Mouse (Mus musculus): ENCODE data around the gene Defb45.

The Defb45 gene

DNA sequence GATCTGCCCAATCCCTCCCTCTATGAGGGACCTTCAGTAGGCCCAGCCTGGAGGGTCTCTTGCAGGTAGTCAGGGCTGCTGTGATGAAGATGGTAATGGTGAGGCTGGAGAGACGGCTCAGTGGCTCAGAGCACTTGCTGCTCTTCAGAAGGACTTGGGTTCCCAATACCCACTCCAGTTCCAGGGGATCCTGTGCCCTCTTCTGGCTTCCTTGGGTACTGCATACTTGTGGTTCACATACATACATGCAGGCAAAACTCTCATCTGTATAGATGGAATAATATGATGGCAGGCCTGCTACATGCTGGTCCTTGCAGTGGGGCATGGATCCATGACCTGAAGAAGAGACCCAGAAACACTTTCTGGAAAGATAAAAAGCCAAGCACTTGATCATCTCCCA lies 9.5 kb upstream of the Defb45 start:
- no peak for DNase-seq (ENCODE audit: low read depth in 1 of 2, low spot score in 2 of 2)

DNA sequence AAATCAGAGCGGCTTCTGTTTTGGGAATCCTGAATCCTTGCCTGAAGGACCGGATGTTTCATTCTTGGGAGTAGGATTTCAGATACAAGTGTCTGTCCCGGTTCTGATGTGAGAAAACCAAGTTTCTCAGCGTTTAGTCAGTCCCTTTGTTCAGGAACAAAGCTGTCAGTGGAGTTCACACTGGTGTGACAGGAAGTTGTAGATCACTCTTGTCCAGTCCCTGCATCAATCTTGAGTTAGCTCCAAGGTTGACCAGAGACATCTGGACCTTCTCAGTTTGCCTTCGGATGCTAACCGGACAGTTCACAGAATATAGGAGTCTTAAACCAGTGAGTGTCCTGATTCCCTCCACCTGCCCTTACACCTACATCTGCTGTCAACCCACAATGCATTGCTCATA lies 8.5 kb upstream of the Defb45 start:
- no peak for DNase-seq (ENCODE audit: low read depth in 1 of 2, low spot score in 2 of 2)

DNA sequence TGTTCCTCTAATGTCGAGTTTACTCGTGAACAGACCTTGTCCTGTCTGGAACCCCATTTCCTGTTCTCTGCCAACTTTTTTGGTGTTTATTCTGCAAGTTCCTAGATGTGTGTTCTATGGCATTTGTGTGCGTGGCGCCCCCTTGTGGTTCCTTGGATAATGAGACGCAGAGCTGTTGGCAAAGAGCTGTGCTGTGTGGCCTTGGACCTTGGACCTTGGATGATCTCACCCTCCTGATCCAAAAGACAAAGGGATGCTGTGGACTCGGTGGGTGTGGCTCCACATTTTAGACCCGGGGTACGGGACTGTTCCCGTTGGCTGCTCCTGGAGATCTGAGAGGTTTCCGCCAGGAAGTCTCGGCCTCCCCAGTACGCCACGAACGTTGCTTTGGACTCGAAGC lies 4.9 kb upstream of the Defb45 start, which contains the start of gene Defb36:
TSS of gene Defb36 (plus strand) at position 271 of the 400 bp plus-strand sequence.
- DNase-seq (ENCODE audit: low read depth in 1 of 2, low spot score in 2 of 2): no peak

DNA sequence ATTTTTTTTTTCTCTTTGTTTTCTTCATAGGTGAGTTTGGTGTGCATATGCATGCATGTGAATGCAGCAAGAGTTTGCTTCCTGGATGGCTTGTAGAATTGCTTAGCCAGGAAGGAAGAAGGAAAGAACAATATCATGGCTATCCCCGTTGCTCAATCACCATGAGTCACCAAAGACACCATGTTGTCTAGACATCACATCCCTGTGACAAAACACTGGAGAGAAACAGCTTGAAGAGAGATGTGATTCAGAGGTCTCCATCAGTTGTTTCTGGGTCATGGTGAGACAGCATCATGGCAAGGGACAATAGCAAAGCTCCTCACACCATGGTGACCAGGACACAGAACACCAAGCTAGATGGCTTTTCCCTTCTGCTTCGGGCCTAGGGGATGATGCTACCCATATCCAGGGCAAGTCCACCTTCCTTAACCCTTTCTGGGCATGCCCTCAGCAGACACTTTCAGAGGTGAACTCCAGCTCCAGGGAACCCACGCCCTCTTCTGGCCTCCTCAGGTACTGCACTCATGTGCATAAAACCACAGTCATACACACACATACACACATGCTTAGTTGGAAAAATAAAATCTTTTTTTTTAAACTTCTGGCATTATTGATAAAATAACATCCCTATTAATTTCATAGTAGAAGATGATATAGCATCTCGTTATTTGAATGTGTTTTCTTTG lies 2.2 kb upstream of the Defb45 start:
- DNase-seq (ENCODE audit: low read depth in 1 of 2, low spot score in 2 of 2): no peak

DNA sequence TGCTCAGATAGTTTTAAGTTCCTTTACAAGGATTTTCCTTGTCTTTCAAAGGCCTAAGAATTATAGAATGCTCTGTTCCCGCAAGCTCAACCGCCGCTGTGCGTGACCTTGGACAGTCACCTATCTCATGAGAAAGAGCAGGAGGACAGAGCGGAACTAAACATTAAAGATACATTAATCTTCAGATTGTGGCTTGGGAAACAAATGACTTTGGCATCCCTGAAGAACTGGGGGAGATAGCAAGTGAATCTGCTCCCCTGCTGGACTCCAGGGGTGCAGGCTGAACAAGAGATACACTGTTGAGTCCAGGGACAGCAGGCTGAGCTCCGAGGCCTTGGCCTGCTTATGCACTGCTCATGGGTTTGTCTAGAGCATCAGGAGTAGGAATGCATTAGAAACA lies 877 bp upstream of the Defb45 start:
- no peak for DNase-seq (ENCODE audit: low read depth in 1 of 2, low spot score in 2 of 2)

DNA sequence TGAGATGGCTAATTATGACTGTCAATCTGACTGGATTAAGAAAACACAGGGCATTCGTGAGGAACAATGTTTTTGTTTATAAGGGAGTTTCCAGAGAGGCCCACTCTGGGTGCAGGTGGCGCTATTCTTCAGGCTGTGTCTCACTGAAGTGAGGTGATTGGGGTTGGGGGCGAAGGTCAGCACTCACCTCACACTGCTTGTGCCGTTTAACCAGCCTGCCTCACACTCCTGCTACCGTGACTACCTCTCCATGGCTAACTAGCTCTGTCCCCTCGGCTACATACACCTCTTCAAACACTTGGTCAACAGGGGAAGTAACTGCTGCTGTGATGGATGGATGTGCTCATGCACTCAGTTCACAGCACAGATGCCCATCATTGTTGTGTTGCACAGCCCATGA lies 10.2 kb downstream of the Defb45 start:
- no peak for DNase-seq (ENCODE audit: low read depth in 1 of 2, low spot score in 2 of 2)

DNA sequence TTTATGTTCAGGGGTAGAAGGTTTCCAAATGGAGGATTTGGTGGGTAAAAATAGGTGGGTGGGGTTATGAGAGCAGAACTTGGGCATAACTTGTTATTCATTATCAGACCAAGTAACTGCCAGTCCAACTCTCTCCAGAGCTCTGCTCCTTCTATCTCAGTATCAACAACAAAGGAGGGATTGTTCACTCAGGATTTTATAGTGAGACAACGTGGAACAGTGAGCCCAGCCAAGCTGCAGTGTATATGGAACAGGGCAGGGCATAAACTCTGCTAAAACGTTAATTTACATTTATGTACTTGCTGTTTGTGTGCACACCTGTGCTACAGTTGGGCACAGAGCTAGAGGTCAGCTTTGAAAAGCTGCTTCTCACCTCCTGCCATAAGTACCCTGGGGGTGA lies 10.7 kb downstream of the Defb45 start:
- no peak for DNase-seq (ENCODE audit: low read depth in 1 of 2, low spot score in 2 of 2)

DNA sequence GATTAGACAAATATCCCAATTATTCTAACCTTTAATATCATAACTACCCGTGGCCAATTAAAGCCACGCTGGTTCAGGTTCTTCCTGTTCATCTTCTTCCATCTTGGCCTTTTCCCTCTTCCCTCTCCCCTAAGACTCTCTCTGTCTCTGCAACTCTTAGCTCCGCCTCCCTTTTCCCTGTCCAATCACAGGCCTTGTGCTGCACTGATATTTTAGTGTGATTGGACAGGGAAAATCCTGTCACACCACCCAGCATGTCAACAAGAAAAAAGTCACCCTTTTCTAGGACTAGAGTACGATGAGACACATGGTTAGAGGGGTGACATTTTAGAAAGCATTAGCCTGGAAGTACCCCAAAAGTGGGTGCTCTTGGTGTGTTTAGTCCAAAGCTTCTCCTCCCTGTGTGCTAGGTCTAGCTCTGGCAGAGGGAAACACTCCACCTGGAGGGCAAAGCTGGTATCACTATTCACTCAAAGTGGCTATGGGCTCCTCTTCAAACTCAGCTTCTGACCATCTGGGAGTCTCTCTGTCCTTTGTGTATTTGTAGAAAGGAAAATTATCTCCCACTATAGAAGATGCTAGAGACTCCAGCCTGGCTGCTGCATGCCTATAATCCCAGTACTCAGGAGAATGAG lies 12.2 kb downstream of the Defb45 start:
- no peak for DNase-seq (ENCODE audit: low read depth in 1 of 2, low spot score in 2 of 2)

DNA sequence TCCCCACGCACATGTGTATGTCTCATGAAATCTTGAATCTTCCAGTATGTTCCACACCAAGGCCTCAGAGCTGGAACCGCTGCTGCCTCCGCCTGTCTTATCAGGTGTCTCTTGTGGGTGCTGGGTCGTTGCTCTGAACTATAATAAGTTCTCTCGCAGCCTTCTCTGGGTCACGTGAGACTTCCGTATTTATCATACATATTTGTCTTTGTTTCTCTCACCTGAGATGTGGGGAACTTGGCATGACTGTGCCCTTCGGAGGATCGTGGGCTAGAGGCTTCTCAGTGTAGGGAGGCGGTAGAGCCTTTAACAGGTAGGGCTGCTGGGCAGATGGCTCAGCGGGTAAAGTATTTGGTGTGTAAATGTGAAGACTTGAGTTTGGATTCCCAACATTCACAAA lies 18.6 kb downstream of the Defb45 start:
- no peak for DNase-seq (ENCODE audit: low read depth in 1 of 2, low spot score in 2 of 2)

DNA sequence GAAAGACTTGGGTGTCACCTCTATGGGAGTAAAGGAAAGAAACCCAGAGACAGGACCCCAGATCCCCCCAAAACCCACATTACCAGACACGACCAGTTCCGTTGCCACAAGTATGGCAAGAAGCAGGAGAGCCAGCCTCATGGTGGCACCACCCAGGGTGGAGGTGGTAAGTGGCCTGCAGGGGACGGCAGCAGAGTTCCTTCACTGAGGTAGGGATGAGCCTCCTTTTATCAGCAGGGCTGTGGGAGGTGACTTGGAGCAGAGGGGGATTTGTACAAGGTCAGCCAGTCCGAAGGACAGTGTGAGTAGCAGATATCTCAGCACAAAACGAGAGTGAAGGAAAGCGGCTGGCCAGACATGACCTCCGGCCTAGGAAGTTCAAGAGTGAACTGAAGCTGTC lies 19.1 kb downstream of the Defb45 start, which contains the start of gene Defb19:
TSS of gene Defb19 (minus strand) at position 206 of the 400 bp plus-strand sequence.
- no peak for DNase-seq (ENCODE audit: low read depth in 1 of 2, low spot score in 2 of 2)

DNA sequence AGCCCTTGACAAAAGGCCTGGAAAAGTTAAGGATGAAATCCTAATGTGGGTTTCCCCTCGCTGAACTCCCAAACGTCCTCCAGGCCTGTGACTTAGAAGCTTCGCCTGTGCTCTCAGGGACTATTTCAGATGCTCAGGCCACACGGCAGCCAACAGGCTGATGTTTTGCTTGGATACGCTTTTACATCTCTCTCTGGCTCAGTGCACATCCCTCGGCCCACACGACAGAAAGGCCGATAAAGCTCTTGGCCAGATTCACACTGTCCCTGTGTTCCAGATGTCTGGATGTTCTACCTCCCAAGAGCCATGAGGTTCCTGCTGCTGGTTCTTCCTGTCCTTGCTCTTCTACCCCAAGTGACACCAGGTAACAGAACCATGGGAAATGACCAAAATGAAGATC lies 25.7 kb downstream of the Defb45 start:
- no peak for DNase-seq (ENCODE audit: low read depth in 1 of 2, low spot score in 2 of 2)

DNA sequence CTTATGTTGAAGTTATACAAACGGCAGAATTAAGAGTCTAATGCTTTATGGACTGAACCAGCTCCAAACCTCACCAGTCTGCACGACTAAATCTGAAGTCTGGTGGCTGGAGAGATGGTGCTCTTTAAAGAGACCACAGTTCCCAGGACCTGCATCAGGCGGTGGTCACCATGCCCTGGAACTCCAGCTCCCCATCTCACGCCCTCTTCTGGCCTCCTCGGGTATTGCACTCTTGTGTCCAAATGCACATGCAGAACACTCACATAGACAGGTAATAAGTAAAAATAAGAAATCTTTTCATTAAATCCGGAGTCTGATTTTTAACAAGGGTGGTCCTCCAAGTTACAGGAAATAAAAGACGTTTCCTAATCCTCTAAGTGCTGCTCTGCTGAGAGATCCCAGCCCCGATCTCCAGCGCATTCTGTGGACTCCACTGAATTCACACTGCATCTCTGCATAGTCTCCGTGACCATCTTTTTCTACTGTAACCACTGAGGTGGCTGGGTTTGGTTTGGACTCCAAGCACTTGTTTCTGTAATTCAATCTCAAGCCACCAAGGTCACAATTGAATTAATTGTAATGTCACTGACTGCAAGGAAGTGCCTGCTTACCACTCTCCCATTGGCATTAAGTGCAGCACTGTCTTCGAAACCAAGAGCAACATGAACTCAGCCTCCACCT lies 26.9 kb downstream of the Defb45 start, which contains the start of gene Defb21:
TSS of gene Defb21 (plus strand) at position 631 of the 681 bp plus-strand sequence.
- DNase-seq (ENCODE audit: low read depth in 1 of 2, low spot score in 2 of 2): no peak

DNA sequence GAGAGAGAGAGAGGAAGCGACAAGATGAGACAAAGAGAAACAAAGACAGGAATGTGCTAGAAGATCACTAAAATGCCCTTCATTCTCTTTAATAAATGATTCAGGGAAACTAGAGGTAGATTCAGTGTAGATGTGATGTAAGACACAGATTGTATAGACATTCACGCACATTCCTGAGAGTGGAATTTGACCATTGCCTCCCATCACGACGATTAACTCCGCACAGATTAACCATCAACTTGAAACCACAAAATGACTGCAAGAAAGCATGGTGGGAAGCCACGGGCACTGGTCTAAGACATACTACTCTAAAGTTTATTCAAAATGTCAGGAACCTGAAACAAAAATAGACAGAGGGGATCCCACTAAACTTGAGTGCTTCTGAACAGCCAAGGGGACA lies 28.9 kb downstream of the Defb45 start:
- no peak for DNase-seq (ENCODE audit: low read depth in 1 of 2, low spot score in 2 of 2)

DNA sequence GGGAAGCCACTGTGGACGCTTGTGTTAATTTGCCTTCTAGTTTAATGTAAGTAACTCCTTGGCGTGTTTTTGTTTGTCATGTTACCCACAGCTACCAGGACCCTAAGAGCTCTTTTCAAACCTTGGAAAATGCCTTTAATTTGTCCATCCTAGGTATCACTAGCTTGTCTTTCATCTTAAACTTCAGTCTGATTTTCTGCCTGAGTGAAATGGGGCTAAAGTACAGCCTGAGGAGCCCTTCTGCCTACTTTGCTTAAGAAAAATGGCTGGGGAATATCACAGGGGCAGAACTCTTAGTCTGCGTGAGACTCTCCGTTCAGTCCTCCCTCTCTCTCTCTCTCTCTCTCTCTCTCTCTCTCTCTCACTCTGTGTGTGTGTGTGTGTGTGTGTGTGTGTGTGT lies 29.3 kb downstream of the Defb45 start:
- DNase-seq (ENCODE audit: low read depth in 1 of 2, low spot score in 2 of 2): no peak

DNA sequence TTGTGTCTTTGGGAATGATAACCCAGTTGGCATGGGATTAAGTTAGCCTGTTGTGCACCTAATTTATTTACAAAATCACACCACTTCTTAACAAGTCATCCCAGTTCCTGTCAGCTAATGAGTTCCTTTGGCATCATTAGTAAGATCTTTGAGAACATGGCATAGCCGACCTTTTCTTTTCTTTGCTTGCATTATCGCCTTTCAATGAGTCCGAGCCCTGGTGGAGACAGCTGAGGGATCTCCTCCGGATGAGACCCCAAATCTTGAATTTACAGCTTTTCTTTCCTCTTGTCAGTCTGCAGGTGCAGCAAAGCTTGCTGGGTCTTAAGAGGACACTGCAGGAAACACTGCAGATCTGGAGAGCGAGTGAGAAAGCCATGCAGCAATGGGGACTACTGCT lies 30.2 kb downstream of the Defb45 start, which contains the start of gene Gm17416:
TSS of gene Gm17416 (plus strand) at position 301 of the 400 bp plus-strand sequence.
- DNase-seq (ENCODE audit: low read depth in 1 of 2, low spot score in 2 of 2): no peak

DNA sequence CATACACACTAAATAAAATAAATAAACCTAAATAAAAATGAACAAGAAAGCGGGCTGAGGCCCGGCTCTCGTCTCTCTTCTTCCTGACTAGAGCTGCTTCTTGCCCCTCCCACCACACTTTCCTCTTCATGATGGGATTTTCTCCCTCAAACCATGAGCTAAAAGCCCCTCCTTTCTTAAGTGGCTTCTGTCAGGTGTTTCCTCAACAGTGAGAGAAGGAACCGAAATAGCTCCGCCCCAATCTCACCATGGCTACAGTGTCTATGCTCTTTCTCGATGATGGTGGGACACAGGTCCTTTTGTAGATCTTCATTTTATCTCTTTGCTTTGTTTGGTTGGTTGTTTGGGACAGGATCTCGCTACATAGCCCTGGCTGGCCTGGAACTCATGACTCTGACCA lies 42.5 kb downstream of the Defb45 start:
- DNase-seq (ENCODE audit: low read depth in 1 of 2, low spot score in 2 of 2): no peak

DNA sequence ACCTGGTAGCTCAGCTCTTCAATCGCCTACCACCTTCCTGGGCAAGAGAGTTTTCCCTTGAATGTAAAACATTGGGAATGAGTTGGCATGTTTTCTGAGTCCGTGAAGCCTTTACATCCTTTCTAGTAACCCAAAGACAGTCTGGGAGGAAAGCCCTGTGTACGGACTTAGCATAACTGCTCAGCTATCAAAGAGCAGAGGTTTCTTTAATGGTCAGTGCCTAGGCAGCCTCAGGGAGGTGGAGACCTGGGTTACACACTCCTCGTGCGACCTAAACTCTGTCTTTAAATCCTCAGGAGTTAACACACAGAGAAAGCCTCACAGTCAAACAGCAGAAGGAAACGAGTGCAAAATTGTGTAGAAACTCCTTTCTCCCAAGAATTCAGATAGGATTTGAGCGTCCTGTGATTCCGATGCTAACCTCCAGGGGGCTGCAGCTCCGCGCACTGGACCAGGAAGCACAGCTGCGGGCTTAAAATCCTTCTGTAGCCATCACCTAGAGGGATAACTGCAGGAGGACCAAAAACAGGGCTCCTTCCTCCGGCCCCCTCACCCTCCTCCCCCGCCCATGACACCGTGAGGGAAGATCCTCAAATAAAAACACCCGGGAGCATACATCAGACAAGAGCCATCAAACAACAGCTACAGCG lies 45.3 kb downstream of the Defb45 start:
- DNase-seq (ENCODE audit: low read depth in 1 of 2, low spot score in 2 of 2): no peak

DNA sequence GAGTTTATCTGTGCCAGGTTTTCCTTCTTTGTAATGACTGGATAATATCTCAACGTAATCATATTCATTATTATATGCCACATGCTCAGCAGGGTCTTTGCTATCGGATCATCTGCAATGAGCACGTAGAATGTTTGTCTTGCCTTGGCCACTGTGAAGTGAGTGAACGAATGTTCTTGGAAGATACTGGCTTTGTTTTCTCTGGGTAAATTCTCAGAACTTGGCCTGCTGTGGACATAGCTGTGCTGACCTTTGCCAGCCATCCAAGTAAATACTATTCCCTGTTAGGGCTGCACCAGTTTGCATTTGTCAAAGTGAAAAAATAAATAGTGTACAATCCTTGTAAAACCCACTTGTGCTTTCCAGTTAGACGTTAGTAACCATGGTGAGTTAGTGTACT lies 51.1 kb downstream of the Defb45 start:
- DNase-seq (ENCODE audit: low read depth in 1 of 2, low spot score in 2 of 2): no peak

DNA sequence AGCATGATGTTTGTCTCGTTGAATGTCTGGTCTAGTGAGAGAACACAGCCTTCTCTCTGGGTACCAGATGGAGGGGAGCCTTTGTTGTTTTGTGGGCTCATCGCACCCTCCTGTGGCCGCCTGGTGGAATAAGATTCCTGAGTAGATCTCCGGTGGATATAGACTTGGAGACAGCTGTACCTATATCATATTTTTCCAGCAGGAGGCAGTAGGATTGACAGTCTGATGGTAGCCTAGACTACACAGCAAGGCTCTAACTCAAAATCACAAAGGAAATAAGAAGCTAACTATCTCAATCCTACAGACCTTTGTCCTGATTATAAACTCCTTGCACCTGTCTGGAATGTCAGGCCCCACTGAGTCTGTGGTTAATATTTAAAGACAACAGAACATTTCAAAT lies 54.5 kb downstream of the Defb45 start:
- no peak for DNase-seq (ENCODE audit: low read depth in 1 of 2, low spot score in 2 of 2)

DNA sequence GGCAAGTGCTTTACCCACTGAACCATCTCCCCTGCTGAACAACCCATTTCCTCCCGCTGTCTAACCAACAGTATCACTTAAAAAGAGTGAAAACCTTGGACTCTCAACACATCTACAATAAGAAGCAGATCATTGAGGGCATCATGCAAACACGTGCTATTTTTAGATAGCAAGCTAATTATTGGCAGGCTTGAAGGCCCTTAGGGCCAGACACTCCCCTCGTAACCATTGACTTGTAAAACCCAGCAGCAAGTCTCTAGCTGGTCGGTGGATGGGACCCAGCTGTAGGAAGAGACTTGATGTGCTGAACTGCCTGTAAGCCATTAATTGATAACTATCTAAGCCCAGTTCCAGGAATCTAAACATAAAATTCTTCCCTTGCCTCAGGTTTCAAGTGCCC lies 55.7 kb downstream of the Defb45 start:
- DNase-seq (ENCODE audit: low read depth in 1 of 2, low spot score in 2 of 2): no peak
